Mouse (Mus musculus) ES-E14 (cell line): ENCODE data around the gene Matn3. TPM values are rescaled to one million over a fixed set of nuclear protein-coding genes. Genes with fewer than 3 reads are reported as not detected.

Experiments used
- DNase-seq: peaks from one replicate; pipeline ENCODE4 v3.0.0-alpha.2; 2013; ENCODE audit warnings: low read depth, low spot score
- H3K27ac ChIP-seq: 2 replicates; pipeline ENCODE4 v1.5.1; 2012; ENCODE audit warnings: low read depth, mild to moderate bottlenecking, low read length, moderate library complexity, mixed read lengths; ENCODE audit not compliant: poor library complexity, insufficient read depth, severe bottlenecking
- H3K36me3 ChIP-seq: 2 replicates; pipeline ENCODE4 v1.6.1; 2012; ENCODE audit warnings: mild to moderate bottlenecking, low read length, moderate library complexity, mixed read lengths; ENCODE audit not compliant: control insufficient read depth, poor library complexity, insufficient read depth, severe bottlenecking
- H3K4me1 ChIP-seq, 2 experiments: fragments of 150-350 bp in 1 of 2; sonication (generic) in 1 of 2; 2 replicates each; pipeline ENCODE4 v1.6.1; 2012; ENCODE audit warnings: low read length in 2 of 2, mild to moderate bottlenecking in 1 of 2, mixed read lengths in 1 of 2; ENCODE audit not compliant: control insufficient read depth in 2 of 2, insufficient read depth in 2 of 2, poor library complexity in 1 of 2
- H3K4me3 ChIP-seq, 2 experiments: fragments of 150-350 bp in 1 of 2; sonication (generic) in 1 of 2; 2 replicates each; pipeline ENCODE4 v1.5.1; 2012; ENCODE audit warnings: low read length in 2 of 2, low read depth in 1 of 2, mild to moderate bottlenecking in 1 of 2, mixed read lengths in 1 of 2; ENCODE audit not compliant: insufficient read depth in 1 of 2, poor library complexity in 1 of 2, severe bottlenecking in 1 of 2
- H3K9ac ChIP-seq: 2 replicates; pipeline ENCODE4 v1.6.1; 2012; ENCODE audit warnings: low read depth, mild to moderate bottlenecking, low read length, mixed read lengths; ENCODE audit not compliant: poor library complexity, insufficient read depth, severe bottlenecking
- H3K9me3 ChIP-seq: fragments of 150-350 bp; sonication (generic); 2 replicates; pipeline ENCODE4 v1.6.1; 2012; ENCODE audit warnings: low read depth, mild to moderate bottlenecking, low read length; ENCODE audit not compliant: control insufficient read depth, insufficient read depth
- CHD2 ChIP-seq: IDR thresholded peaks from 2 replicates; pipeline ENCODE4 v1.6.1; 2014; ENCODE audit warnings: mild to moderate bottlenecking, low read depth, low read length, inconsistent platforms
- HCFC1 ChIP-seq: IDR thresholded peaks from 2 replicates; pipeline ENCODE4 v1.6.1; 2012; ENCODE audit warnings: low read length, inconsistent platforms, borderline replicate concordance; ENCODE audit not compliant: insufficient read depth
- MAFK ChIP-seq: IDR thresholded peaks from 2 replicates; pipeline ENCODE4 v1.6.1; 2014; ENCODE audit warnings: mild to moderate bottlenecking, low read depth, low read length, inconsistent platforms; ENCODE audit not compliant: insufficient read depth
- ZC3H11A ChIP-seq: IDR thresholded peaks from 2 replicates; pipeline ENCODE4 v1.6.1; 2012; ENCODE audit warnings: low read depth, mild to moderate bottlenecking, inconsistent platforms, low read length, borderline replicate concordance
- ZNF384 ChIP-seq: IDR thresholded peaks from 2 replicates; pipeline ENCODE4 v1.6.1; 2012; ENCODE audit warnings: low read depth, low read length, inconsistent platforms
- in situ Hi-C, 2 experiments: fragments of 600-800 bp; cut with MboI; formaldehyde crosslinking; loops; one replicate each; pipeline ENCODE4 v1.15.1; 2025; ENCODE audit warnings: low sequenced_read_pairs in 2 of 2, inconsistent platforms in 1 of 2; ENCODE audit not compliant: unreplicated experiment in 2 of 2
- total RNA-seq: library from RNA; depleted of rRNA; stranded (reverse); fragments of 300-350 nt; gene quantifications from 2 replicates; pipeline ENCODE4 v1.2.3, GENCODE M21; 2012

Matn3 gene
- total RNA-seq, 1 experiment = 2.5 TPM

GRCm38 (mm10) chr12:8973820-8974465 lies 26.2 kb downstream of the Matn3 start, which contains the start of gene Wdr35:
Gene Wdr35 (plus strand): TSS chr12:8973892.
- no peaks in the 10 kb centered on the region for H3K9me3 ChIP-seq

GRCm38 (mm10) chr12:8975076-8975475 lies 27.3 kb downstream of the Matn3 start:
- TF ChIP-seq ZC3H11A (0 out of 2 replicates have a peak, but pooled peaks have one; percentile 3), CHD2 (no peak)
- Histone ChIP-seq H3K9ac (peak overlapping the region; percentile 77; the same call in 1 of the 2 replicates), H3K9me3 (no peaks in the 10 kb centered on the region), H3K4me3 (peak overlapping the region; percentile 85 to 93; a peak in 3 of 4 replicates), H3K27ac (no peak overlapping the region), H3K36me3 (peaks cover 5% of the 10 kb centered on the region), H3K4me1 (no peaks in the 10 kb centered on the region)
- DNase-seq = peak; percentile 38
- in situ Hi-C loops = no loop called here

More at GRCm38 (mm10) chr12:8973820-8974465, 26.2 kb downstream of the Matn3 start, which contains the start of gene Wdr35:
- Histone ChIP-seq H3K27ac (no peak within 1 kb of the TSS), H3K9ac (peak within 1 kb of the TSS; percentile 77), H3K36me3 (peaks cover 4% of the 10 kb centered on the region), H3K4me1 (no peaks in the 10 kb centered on the region), H3K4me3 (peak within 1 kb of the TSS; percentile 85 to 93)
- peak; percentile 77 for DNase-seq
- TF ChIP-seq HCFC1 = no peak
- TF ChIP-seq CHD2 = no peak
- TF ChIP-seq ZC3H11A = no peak
- no peak for TF ChIP-seq ZNF384
- no peak for TF ChIP-seq MAFK
- in situ Hi-C loops = no loop called here

- in situ Hi-C loops = no loop called here
- Histone ChIP-seq H3K27ac (no peak overlapping the region), H3K36me3 (0 out of 2 replicates have a peak, but pooled peaks cover 2% of the 10 kb centered on the region), H3K4me1 (no peaks in the 10 kb centered on the region), H3K4me3 (no peak overlapping the region), H3K9me3 (no peaks in the 10 kb centered on the region), H3K9ac (no peak overlapping the region)
- TF ChIP-seq HCFC1 (no peak), ZC3H11A (no peak), CHD2 (no peak), ZNF384 (no peak), MAFK (no peak)
- no peak for DNase-seq
These were observed 45.5 kb downstream of the Matn3 start for GRCm38 (mm10) chr12:8993231-8993630.

- Histone ChIP-seq H3K27ac (no peak overlapping the region), H3K36me3 (no peaks in the 10 kb centered on the region), H3K4me3 (no peak overlapping the region), H3K9me3 (no peaks in the 10 kb centered on the region), H3K4me1 (no peaks in the 10 kb centered on the region), H3K9ac (no peak overlapping the region)
- in situ Hi-C loops = no loop called here
- DNase-seq = no peak
- TF ChIP-seq ZNF384 (no peak), ZC3H11A (no peak), HCFC1 (no peak), MAFK (no peak), CHD2 (no peak)
These were observed 50.6 kb downstream of the Matn3 start for GRCm38 (mm10) chr12:8998318-8998717.
